Mouse (Mus musculus) left cerebral cortex, postnatal 10 days (tissue): Measurements from ENCODE around the gene Pex10. TPM values are rescaled to one million over a fixed set of nuclear protein-coding genes. Genes with fewer than 3 reads are reported as not detected.

ENCODE experiments used
- DNase-seq, 2 experiments: peaks; one replicate each; pipeline ENCODE4 v3.0.0; 2021 to 2022; ENCODE audit warnings: low spot score in 2 of 2, mixed read lengths in 1 of 2; ENCODE audit errors: extremely low spot score in 1 of 2
- intact Hi-C: fragments of 180-260 bp; cut with DNase I; formaldehyde crosslinking; loops from one replicate; pipeline ENCODE4 v1.15.1; 2025
- total RNA-seq, 2 experiments: library from RNA; stranded (reverse); gene quantifications; 2 replicates each; pipeline ENCODE4 v1.2.3; 2021

Gene Pex10
- 10 to 100 TPM; 18.0 to 19.3 TPM for total RNA-seq

DNA sequence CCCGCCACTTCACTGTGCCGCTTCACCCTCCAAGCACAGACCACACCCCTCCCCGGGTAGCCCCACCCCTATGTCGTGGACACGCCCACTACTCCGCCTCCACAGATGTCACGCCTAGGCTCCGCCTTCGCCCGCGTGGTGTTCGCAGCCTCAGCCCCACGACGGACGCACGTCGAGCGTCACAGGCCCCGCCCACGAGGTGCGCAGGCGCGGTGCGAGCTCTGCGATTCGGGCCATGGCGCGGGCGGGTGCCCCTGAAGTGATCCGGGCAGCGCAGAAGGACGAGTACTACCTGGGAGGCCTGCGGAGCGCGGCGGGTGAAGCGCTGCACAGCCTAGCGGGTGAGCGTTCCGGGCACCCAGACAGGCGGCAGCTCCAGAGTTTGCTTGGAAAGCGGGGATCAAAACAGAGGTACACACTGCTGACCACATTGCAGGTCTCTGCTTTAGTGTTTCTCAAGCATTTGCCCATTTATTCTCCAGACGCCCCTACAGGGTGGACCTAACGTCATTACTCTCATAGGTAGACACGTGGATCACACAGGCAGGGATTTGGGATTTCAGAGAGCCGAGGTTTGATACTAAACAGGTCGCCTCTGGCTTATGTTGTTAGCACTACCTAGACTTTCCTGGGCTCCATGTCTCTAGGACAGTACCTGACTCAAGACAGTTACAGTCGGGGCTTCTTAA lies at the start of gene Pex10:
Gene Pex10 (plus strand): TSS at position 183 of the 689 bp plus-strand sequence.
- DNase-seq: peak; percentile 94 to 98
- intact Hi-C loops: loop anchor here (5.0 kb wide), 1 partner anchor 190 kb away; no protein-coding TSS in a partner anchor

DNA sequence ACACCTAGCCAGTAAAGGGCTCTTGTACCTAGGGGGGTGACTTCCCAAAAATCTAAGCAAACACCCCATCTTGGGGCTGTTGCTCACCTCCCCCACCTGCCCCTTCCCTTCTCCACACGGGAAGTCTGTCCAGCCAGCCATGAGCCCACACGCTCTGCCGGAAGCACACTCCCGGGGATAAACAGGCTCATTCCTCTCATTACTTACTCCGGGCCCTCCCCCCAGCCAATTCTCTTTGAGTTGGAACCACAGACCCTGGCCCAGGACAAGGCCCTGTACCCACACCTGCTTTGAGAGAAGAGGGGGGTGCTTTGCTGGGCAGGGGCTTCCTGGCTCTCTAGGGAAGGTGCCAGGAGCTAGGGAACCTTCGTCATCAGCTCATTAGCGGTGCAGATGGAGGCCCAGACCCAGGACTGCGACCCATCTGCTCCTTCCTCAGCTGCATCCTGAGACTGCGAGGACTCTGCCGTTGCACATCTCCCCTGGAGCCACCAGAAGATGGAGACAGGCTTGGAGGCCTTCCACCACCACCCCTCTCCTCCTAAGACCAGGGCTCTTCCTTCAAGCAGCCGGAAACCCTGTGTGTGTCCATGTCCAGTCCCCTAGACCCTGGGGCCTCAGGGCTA lies 49.5 kb upstream of the Pex10 start:
- DNase-seq: no peak
- intact Hi-C loops: no loop called here

GRCm38 (mm10) chr4:155018066-155018465 lies 48.8 kb upstream of the Pex10 start:
- intact Hi-C loops: no loop called here
- no peak for DNase-seq

DNA sequence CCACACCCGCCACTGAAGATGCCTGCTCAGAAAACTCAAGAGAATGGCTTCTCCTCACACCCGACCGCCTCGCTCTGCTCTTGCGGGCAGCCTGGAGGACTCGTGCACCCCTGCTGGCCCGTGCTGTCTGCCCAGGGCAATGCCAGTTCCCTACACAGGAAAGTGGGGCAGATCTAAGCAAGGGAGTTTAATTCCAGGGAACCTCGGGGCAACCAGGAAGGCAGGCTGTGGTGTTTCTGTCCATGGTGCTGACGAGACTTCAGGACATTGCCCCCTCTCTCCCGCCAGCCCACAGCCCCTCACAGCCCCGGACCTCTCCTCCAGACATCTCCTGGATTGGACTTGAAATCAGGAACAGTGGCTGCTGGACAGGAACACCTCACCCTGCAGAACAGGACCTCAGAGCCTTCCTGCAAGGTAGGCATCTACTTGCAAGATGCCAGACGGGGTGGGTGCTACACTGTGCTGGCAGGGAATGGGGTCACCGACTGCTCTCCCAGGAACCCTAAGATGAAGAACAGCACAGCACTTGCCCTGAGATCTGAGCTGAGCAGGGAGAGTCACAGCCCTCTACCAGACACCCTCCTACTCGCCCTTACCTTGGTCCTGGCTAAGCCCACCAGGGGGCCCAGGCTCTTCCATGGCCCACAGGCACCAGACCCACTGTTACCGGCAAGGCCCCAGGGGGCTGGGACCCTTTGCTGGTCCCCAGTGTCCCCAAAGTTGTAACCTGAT lies 48.0 kb upstream of the Pex10 start:
- intact Hi-C loops: no loop called here
- DNase-seq: no peak

GRCm38 (mm10) chr4:155019336-155019847 lies 47.4 kb upstream of the Pex10 start:
- DNase-seq: peak in 1 of 2 experiments; percentile 72
- intact Hi-C loops: no loop called here

GRCm38 (mm10) chr4:155020141-155020540 lies 46.7 kb upstream of the Pex10 start:
- DNase-seq: no peak
- intact Hi-C loops: no loop called here

DNA sequence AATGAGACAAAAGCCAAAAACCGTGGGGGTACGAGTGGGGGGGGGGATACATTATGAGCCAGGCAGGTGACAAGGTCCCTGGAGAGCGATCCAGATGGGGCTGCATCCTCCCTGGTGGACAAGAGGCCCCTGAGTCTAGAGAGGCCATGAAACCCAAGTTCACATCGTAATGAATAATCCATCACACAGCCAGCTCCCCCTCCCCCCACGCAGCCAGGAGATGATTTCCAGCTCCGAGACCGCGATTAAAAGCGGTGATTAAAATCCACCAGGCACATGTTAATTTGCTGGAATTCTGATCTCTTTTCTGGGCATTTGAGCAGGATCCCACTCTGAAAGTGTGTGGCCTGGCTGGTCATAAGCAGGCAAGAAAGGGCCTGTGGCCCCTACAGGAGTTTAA lies 46.0 kb upstream of the Pex10 start:
- intact Hi-C loops: no loop called here

GRCm38 (mm10) chr4:155022228-155022855 lies 44.5 kb upstream of the Pex10 start:
- DNase-seq: no peak
- intact Hi-C loops: no loop called here

More for the DNA sequence above, 46.0 kb upstream of the Pex10 start:
- DNase-seq: no peak

DNA sequence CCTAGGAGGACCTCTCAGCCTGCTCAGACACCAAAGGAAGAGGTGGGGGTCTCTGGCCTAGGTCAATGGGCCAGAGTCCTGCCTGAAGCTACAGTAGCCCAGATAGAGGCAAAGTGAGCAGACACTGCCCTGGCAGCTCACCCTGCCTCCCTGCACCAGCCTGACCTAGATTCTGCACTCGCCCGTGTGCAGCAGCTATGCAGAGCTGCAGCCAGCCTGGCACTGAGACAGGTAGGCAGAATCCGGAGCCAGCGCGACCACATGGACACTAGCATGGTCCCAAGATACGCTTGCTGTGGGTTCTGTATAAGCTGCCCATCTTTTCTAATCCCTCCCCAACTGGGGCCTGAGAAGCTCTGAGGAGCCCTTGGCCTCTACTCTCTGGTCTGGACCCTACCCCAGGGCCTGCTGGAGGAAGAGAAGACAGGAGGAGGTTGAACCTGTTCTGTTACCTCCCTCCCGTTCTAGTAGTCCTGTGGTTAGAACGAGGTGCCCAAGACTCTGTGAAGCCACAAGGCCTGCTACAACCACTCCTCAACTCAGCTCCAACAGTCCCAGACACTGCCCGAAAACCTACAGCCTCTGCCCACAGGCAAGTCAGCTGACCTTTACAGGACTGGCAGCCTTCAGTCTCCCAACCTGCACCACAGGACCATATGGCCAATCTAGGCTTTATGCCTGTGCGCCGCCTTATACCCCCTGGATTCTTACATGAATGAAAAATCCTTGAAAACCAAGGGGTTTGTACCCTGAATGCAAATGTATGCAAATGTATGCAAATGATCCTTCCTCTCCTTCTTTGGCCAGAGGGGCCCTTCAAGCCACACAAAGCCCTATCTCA lies 42.4 kb upstream of the Pex10 start:
- DNase-seq: no peak
- intact Hi-C loops: no loop called here

DNA sequence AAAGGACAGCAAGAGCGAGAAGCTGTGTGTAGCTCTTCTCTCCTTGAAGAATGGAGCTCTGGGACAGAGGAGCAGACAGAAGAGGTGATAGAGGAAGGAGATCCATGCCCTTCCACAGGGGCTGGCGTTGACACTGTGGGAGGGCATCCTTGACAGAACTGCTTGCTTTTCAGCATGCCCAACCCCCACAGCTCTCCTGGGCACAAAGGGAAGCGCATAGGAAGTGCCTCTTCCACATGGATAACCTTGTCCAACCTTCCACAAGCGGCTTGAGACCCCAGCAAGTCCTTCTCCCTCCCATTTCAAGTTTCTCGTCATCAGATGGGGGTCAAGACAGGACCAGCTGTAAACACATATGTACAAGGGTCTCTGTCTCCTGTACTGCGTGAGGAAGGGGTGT lies 33.7 kb upstream of the Pex10 start:
- intact Hi-C loops: no loop called here
- no peak for DNase-seq

DNA sequence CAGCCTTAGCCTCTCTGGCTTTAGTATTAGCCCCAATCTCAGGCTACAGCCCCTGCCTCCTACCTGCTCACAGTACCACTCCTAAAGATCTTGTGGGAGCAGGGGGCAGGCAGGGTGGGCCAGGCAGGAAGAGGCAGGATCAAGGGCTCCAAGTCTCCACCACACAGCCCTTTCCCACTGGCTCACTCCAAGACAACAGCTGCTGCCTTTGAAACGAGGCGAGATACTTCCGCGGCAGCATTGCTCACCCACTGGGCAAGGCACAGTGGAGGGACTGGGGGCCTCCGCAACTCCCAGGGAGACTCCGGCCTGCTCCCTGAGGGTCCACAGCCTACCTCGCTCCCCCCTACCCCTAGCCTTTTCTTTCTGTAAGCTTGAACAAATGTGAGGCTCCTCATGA lies 32.6 kb upstream of the Pex10 start:
- intact Hi-C loops: no loop called here
- DNase-seq: no peak

DNA sequence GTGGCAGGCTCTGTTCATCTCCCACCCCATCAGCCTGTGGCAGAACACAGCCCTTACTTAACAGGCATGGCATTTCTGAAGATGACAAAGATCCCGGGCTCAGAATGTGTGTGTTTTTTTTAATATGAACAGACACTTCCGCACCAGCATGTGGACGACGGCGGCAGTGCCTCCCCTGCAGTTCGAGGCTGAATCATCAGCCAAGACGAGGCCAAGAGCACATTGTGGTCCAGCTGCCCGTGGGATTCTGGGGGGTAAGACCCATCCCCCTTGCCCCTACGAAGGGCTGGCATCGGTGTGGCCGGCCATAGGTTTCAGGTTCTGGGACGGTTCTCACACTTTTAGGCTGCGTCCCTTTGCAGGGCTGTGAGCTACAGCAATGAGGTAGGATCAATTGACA lies 32.0 kb upstream of the Pex10 start:
- DNase-seq: no peak
- intact Hi-C loops: no loop called here

- intact Hi-C loops: no loop called here
- no peak for DNase-seq
These were observed 26.6 kb upstream of the Pex10 start for GRCm38 (mm10) chr4:155040197-155040596.

GRCm38 (mm10) chr4:155040696-155041095 lies 26.1 kb upstream of the Pex10 start:
- intact Hi-C loops: no loop called here
- no peak for DNase-seq

GRCm38 (mm10) chr4:155042606-155043288 lies 24.1 kb upstream of the Pex10 start:
- DNase-seq: peak in 1 of 2 experiments; percentile 57
- intact Hi-C loops: no loop called here

GRCm38 (mm10) chr4:155043289-155043625 lies 23.6 kb upstream of the Pex10 start:
- intact Hi-C loops: no loop called here
- DNase-seq: no peak

- intact Hi-C loops: no loop called here
- DNase-seq: no peak
These were observed 20.2 kb upstream of the Pex10 start for GRCm38 (mm10) chr4:155046636-155047035.

DNA sequence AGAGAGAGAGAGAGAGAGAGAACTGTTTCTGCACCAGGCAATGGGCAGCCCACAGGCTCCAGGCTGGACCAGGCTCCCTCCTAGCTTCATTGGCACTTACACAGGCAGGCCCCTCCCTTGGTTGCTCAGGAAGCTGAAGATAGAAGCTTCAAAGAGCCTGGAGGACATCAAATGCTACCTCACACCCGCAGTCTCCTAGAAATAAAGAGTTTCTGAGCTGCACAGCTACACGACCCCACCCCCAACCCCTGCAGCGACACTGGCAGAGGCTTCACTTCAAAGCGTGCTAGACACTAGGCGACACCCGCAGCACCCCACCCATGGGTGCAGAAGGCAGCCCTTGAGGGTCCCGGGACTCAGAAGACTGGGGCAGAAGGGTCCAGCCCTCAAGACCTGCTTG lies 16.7 kb upstream of the Pex10 start:
- intact Hi-C loops: no loop called here
- DNase-seq: no peak
